Mouse (Mus musculus): ENCODE measurements at regions not wholly inside any gene's neighbourhood (a gene's known extent, or its start where the extent isn't known, plus 50 kb on each side); places are given as distances from the start of the nearest gene placed in this dataset.

DNA sequence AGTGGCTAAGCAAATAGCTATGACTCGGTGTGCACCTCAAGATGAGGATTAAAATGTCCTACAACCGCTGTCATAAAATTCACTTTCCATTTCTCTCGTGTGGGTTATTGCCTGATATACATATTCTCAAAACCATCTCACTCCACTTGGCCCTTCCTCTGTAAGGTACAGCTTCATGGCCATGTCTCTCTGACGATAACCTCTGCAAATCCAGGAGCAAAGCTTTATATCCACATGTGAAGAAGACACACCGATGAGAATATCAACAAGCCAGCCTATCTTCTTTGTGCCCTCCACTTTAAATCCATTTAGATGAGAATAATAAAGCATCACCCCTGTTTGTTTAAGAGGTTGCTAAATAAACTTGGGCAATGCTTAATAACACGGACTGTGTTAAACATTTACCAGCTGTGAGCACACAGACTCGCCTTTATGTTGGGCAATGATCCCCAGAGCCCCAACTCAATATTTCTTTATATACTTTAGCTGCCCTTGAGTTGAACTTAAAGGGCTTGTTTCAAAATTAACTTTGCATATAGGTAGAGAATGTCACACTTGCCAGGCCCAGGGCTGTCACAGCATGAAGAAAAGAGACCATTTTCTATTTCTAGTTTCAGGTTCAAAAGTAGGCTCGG is 161.2 kb upstream of the Ccdc122 start:
- Histone ChIP-seq H3K27me3 (ENCODE audit: control insufficient read depth, insufficient read depth, low read length) (no peaks in the 10 kb centered on the region), H3K4me3 (ENCODE audit: low read depth, low read length) (no peak overlapping the region), H3K36me3 (replicated peaks; ENCODE audit: control insufficient read depth, insufficient read depth, low read length) (no peaks in the 10 kb centered on the region), H3K9ac (replicated peaks; ENCODE audit: low read depth, low read length) (no peak overlapping the region), H3K9me3 (replicated peaks; ENCODE audit: control insufficient read depth, low read length) (no peaks in the 10 kb centered on the region), H3K4me1 (ENCODE audit: control insufficient read depth, insufficient read depth) (peaks cover 22% of the 10 kb centered on the region; the same call in 1 of the 2 replicates), H3K4me2 (ENCODE audit: low read depth, low read length) (no peak overlapping the region), H3K27ac (ENCODE audit: low read depth) (no peak overlapping the region; the same call in 1 of the 2 replicates)
- no peak for DNase-seq (ENCODE audit: low spot score)
- ATAC-seq (ENCODE audit: insufficient read depth, low read depth), result no peak
- 48% methylated on average over 8 of the region's 8 CpGs for WGBS
- TF ChIP-seq CTCF (IDR thresholded peaks at IDR 0.05; ENCODE audit: low read depth) (no peak), EP300 (IDR thresholded peaks at IDR 0.05; ENCODE audit: low read depth) (no peak)

DNA sequence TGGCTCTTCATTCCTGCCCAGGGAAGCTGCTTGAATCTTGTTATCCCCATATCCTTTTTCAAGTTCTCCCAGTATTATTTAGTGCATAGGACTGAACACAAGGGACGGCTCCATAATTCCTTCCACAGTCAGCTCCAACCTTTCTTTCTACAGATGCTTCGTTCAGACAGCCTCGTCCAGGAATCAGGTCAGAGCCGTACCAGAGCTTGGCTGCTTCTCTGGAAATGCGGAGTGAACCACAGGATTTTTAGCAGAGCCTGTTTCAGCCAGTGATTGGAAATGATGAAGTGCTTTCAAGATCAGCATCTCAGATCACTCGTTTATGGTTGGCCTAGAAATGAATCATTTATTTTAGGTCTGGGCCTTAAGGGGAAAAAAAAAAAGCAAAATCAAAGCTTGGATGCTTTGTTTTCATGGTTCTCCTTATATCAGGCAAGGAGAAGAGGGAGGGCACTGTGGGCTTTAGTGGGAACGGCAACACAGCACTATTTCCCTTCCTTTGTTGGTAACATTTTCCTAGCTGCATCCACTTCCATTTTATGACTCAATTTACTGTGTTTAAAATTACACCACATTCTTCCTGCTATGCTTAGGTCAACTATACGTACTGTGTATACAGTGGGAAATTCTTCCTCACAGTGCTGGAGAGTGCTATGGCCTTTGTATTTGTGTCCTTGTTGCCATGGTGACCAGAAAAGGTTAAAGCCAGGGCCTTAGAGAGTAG is 161.9 kb upstream of the Ccdc122 start:
- no peaks in the 10 kb centered on the region for H3K9me3 ChIP-seq (replicated peaks; ENCODE audit: control insufficient read depth, low read length)
- WGBS, result 55% methylated on average over 8 of the region's 8 CpGs

DNA sequence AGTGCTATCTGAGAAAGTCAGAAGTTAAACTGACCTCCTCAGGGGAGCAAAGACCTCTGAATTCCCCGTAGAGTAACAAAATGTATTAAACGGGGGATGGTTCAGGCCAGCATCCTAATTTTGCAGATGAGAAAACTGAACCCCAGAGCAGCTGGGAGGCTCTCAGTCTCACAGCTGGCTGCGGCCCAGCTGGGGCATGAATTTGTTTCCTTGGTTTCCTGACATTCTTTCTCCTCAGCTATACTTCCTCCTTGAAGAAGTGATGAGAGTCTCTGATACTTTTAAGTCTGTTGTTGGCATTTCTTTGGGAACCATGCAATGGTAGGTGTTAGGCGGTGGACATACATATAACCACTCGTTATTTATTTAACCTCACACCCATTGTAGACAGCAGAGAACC is 162.9 kb upstream of the Ccdc122 start:
- no peak for TF ChIP-seq CTCF (IDR thresholded peaks at IDR 0.05; ENCODE audit: low read depth)
- no peak for TF ChIP-seq EP300 (IDR thresholded peaks at IDR 0.05; ENCODE audit: low read depth)
- Histone ChIP-seq H3K4me1 (ENCODE audit: control insufficient read depth, insufficient read depth) (peaks cover 22% of the 10 kb centered on the region; the same call in 1 of the 2 replicates), H3K9me3 (replicated peaks; ENCODE audit: control insufficient read depth, low read length) (no peaks in the 10 kb centered on the region), H3K27me3 (ENCODE audit: control insufficient read depth, insufficient read depth, low read length) (no peaks in the 10 kb centered on the region), H3K27ac (ENCODE audit: low read depth) (no peak overlapping the region), H3K9ac (replicated peaks; ENCODE audit: low read depth, low read length) (no peak overlapping the region), H3K36me3 (replicated peaks; ENCODE audit: control insufficient read depth, insufficient read depth, low read length) (no peaks in the 10 kb centered on the region), H3K4me2 (ENCODE audit: low read depth, low read length) (no peak overlapping the region), H3K4me3 (ENCODE audit: low read depth, low read length) (no peak overlapping the region)
- DNase-seq (ENCODE audit: low spot score) (no peak), ATAC-seq (ENCODE audit: insufficient read depth, low read depth) (no peak)
- WGBS, result 73% methylated on average over 5 of the region's 5 CpGs

More for the DNA sequence above, 161.9 kb upstream of the Ccdc122 start:
- H3K9ac ChIP-seq (replicated peaks; ENCODE audit: low read depth, low read length), result no peak overlapping the region
- TF ChIP-seq EP300 (IDR thresholded peaks at IDR 0.05; ENCODE audit: low read depth) (no peak), CTCF (IDR thresholded peaks at IDR 0.05; ENCODE audit: low read depth) (no peak)
- ATAC-seq (ENCODE audit: insufficient read depth, low read depth) (peak; percentile 41; the same call in 1 of the 2 replicates), DNase-seq (ENCODE audit: low spot score) (no peak)
- H3K27ac ChIP-seq (ENCODE audit: low read depth), result no peak overlapping the region; the same call in 1 of the 2 replicates
- H3K4me1 ChIP-seq (ENCODE audit: control insufficient read depth, insufficient read depth), result peaks cover 22% of the 10 kb centered on the region; the same call in 1 of the 2 replicates
- H3K4me2 ChIP-seq (ENCODE audit: low read depth, low read length), result no peak overlapping the region
- H3K4me3 ChIP-seq (ENCODE audit: low read depth, low read length), result no peak overlapping the region
- no peaks in the 10 kb centered on the region for H3K36me3 ChIP-seq (replicated peaks; ENCODE audit: control insufficient read depth, insufficient read depth, low read length)
- no peaks in the 10 kb centered on the region for H3K27me3 ChIP-seq (ENCODE audit: control insufficient read depth, insufficient read depth, low read length)

DNA sequence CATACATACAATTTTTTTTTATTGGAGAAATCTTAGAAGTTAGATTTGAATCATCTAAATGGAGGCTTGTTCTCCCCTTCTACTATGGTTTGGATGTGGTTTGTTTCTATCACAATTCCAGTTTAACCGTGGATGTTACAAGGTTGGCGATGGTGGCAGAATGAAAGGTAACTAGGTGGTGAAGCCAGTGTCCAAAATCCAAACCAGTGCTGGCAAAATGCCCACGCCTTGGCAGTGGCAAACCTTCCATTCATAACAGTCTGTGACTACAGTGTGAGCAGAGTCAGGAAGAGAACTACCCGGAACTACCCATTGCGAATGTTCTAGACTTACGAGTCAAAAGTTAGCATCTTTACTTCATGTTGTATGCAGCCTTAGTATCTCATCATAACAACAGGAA is 163.6 kb upstream of the Ccdc122 start:
- Histone ChIP-seq H3K4me1 (ENCODE audit: control insufficient read depth, insufficient read depth) (peaks cover 22% of the 10 kb centered on the region), H3K27ac (ENCODE audit: low read depth) (no peak overlapping the region), H3K27me3 (ENCODE audit: control insufficient read depth, insufficient read depth, low read length) (no peaks in the 10 kb centered on the region), H3K9me3 (replicated peaks; ENCODE audit: control insufficient read depth, low read length) (no peaks in the 10 kb centered on the region), H3K4me3 (ENCODE audit: low read depth, low read length) (no peak overlapping the region), H3K36me3 (replicated peaks; ENCODE audit: control insufficient read depth, insufficient read depth, low read length) (no peaks in the 10 kb centered on the region), H3K4me2 (ENCODE audit: low read depth, low read length) (no peak overlapping the region), H3K9ac (replicated peaks; ENCODE audit: low read depth, low read length) (no peak overlapping the region)
- no peak for TF ChIP-seq EP300 (IDR thresholded peaks at IDR 0.05; ENCODE audit: low read depth)
- TF ChIP-seq CTCF (IDR thresholded peaks at IDR 0.05; ENCODE audit: low read depth), result no peak
- WGBS, result 90% methylated on average over 6 of the region's 6 CpGs
- no peak for ATAC-seq (ENCODE audit: insufficient read depth, low read depth)
- DNase-seq (ENCODE audit: low spot score), result no peak

DNA sequence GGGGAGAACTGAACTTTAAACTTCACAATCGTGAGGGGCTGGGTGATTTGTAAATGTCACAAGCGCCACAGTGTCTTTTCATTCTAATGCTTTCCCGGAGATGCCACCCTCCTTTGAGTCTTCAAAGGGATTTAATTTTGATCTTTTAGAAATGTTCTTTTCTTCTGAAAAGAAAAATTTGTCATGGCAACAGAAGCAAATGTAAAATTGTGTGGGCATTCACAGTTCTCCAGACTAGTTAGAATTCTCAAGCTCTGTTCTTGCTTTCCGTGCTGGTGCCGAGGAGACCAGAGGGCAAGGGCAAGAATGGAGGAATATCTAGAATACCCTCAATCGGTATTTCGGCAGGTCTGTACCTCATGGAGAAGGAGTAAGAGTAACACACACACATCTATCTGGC is 164.1 kb upstream of the Ccdc122 start:
- ATAC-seq (ENCODE audit: insufficient read depth, low read depth) (no peak), DNase-seq (ENCODE audit: low spot score) (no peak)
- H3K27ac ChIP-seq (ENCODE audit: low read depth), result no peak overlapping the region
- no peak overlapping the region for H3K4me2 ChIP-seq (ENCODE audit: low read depth, low read length)
- H3K9ac ChIP-seq (replicated peaks; ENCODE audit: low read depth, low read length), result no peak overlapping the region
- TF ChIP-seq EP300 (IDR thresholded peaks at IDR 0.05; ENCODE audit: low read depth) (no peak), CTCF (IDR thresholded peaks at IDR 0.05; ENCODE audit: low read depth) (no peak)
- no peaks in the 10 kb centered on the region for H3K36me3 ChIP-seq (replicated peaks; ENCODE audit: control insufficient read depth, insufficient read depth, low read length)
- 95% methylated on average over 7 of the region's 7 CpGs for WGBS
- H3K4me1 ChIP-seq (ENCODE audit: control insufficient read depth, insufficient read depth), result peaks cover 20% of the 10 kb centered on the region
- H3K4me3 ChIP-seq (ENCODE audit: low read depth, low read length), result no peak overlapping the region
- H3K27me3 ChIP-seq (ENCODE audit: control insufficient read depth, insufficient read depth, low read length), result no peaks in the 10 kb centered on the region
- no peaks in the 10 kb centered on the region for H3K9me3 ChIP-seq (replicated peaks; ENCODE audit: control insufficient read depth, low read length)
